In the genomic region with DNA sequence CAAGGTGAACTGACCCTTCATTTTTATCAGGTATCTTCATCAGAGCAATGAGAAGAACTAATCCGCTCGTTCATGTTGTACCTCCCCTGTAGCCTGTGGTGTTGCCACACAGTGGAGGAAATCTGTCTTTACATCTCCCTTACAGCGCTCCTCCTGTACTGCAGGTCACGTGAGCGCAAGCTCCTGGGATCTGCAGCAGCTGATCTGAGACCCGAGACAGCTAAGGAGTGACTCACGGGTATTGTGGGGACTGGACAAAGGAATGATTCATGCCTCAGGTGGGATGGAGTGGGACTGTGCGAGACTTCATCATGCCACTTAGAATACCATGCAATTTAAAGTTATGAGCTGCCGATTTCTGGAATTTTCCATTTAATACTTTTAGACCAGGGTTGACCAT, we compare ENCODE assay signal across 12 mouse cellular contexts.
DNase-seq lines count a peak whose midpoint lies in the region.
"Had no signal": no experiment of that assay in that cellular context is flagged by ENCODE, and none has a peak within 500 bp of the region (broad histone marks: within the 10 kb centered on the region; RNA-seq: fewer than 3 reads in every experiment).

No protein-coding gene starts in this region.

- DNase-seq in right cerebral cortex, adult 18-20 months, result peak; percentile 62
- DNase-seq in right cerebral cortex, postnatal 25 days, result no peak
- peak; percentile 26 for DNase-seq in ES-CJ7 (ENCODE audit: low read depth, low spot score)
- DNase-seq in ZHBTc4 (ENCODE audit: low read depth, low spot score), result peak; percentile 34
- no peak for DNase-seq in ovary, postnatal 10 days (ENCODE audit: low spot score)
- DNase-seq in urinary bladder, postnatal 14 days (ENCODE audit: low spot score), result no peak
- DNase-seq: adrenal gland, adult 2 months; adrenal gland, postnatal 25 days; cerebellum, adult 2 months; cerebellum, postnatal 10 days; embryo, embryonic 11 days; gastrocnemius, postnatal 14 days had no signal

Comparison
In these comparisons a context has a peak if more than half of its experiments do, and no peak if none do; other contexts are left out.
1. DNase-seq: peak in right cerebral cortex, adult 18-20 months (single experiment), ES-CJ7 (single experiment) and ZHBTc4 (single experiment); none in right cerebral cortex, postnatal 25 days (single experiment), ovary, postnatal 10 days (single experiment) and urinary bladder, postnatal 14 days (single experiment).